In the genomic region with DNA sequence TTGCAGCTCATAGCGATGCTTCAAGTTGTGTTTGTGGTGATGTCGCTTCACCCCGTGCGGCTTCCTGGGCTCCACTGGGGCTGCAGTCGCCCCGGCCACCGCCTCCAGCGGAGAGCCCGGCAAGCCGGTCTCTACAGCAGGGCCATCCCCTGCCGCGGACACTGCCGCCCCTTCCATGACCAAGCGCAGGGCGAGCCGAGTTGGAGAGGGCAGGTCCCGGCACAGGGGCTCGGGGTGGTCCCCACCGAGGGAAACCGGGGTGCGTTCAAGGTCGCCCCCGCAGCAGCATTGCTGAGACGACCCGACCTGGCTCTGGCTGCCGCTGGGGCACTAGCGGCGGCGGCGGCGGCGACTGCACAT, we compare ENCODE assay signal across 8 mouse cellular contexts. TPM values are rescaled to one million over a fixed set of nuclear protein-coding genes. Genes with fewer than 3 reads are reported as not detected.
DNase-seq lines count a peak whose midpoint lies in the region; ATAC-seq and TF ChIP-seq lines count a peak whose summit lies in the region.

No protein-coding gene starts in this region.

- TF ChIP-seq CTCF in left cerebral cortex, adult 2 months (IDR thresholded peaks at IDR 0.05): no peak

- peak overlapping the region; percentile 77 for H3K4me2 ChIP-seq in embryonic facial prominence, embryonic 12.5 days (replicated peaks)
- H3K4me2 ChIP-seq in intestine, embryonic 15.5 days (replicated peaks): peak overlapping the region; percentile 89

- WGBS in embryonic facial prominence, embryonic 12.5 days: 0% methylated on average over 32 of the region's 32 CpGs
- under 1% methylated on average over 32 of the region's 32 CpGs for WGBS in intestine, embryonic 15.5 days

- intact Hi-C loops in left cerebral cortex, adult 2 months (cut with DNase I): loop anchor here (1.0 to 2.0 kb wide), 2 partner anchors 47 to 136 kb away; partner anchors contain the start of gene Tcp11l2

- H3K27me3 ChIP-seq in embryonic facial prominence, embryonic 12.5 days: no peaks in the 10 kb centered on the region
- no peaks in the 10 kb centered on the region for H3K27me3 ChIP-seq in intestine, embryonic 15.5 days (replicated peaks)

- H3K36me3 ChIP-seq in embryonic facial prominence, embryonic 12.5 days: no peaks in the 10 kb centered on the region
- no peaks in the 10 kb centered on the region for H3K36me3 ChIP-seq in intestine, embryonic 15.5 days

- peak overlapping the region; percentile 100 for H3K27ac ChIP-seq in left cerebral cortex, adult 2 months
- H3K27ac ChIP-seq in embryonic facial prominence, embryonic 12.5 days: peak overlapping the region; percentile 98
- peak overlapping the region; percentile 90 for H3K27ac ChIP-seq in intestine, embryonic 15.5 days

- no peaks in the 10 kb centered on the region for H3K9me3 ChIP-seq in embryonic facial prominence, embryonic 12.5 days
- no peaks in the 10 kb centered on the region for H3K9me3 ChIP-seq in intestine, embryonic 15.5 days

- DNase-seq in left cerebral cortex, adult 2 months (ENCODE audit: extremely low spot score in 1 of 2, low spot score in 2 of 2): no peak
- DNase-seq in left cerebral cortex, adult 11 months (ENCODE audit: low spot score): no peak
- DNase-seq in neural tube, embryonic 10.5 days (ENCODE audit: extremely low spot score, low spot score): peak; percentile 83
- DNase-seq in adrenal gland, postnatal 10 days: no peak
- DNase-seq in spleen, postnatal 36 days (ENCODE audit: low spot score in 2 of 2): no peak
- no peak for DNase-seq in cerebellum, adult 18-20 months

- H3K9ac ChIP-seq in embryonic facial prominence, embryonic 12.5 days: peak overlapping the region; percentile 99
- peak overlapping the region; percentile 97 for H3K9ac ChIP-seq in intestine, embryonic 15.5 days

- H3K4me3 ChIP-seq in left cerebral cortex, adult 2 months: peak overlapping the region; percentile 92
- H3K4me3 ChIP-seq in embryonic facial prominence, embryonic 12.5 days: peak overlapping the region; percentile 85
- H3K4me3 ChIP-seq in intestine, embryonic 15.5 days (replicated peaks): peak overlapping the region; percentile 73

- peak; percentile 22; the same call in 1 of the 2 replicates for ATAC-seq in embryonic facial prominence, embryonic 12.5 days (ENCODE audit: insufficient number of reproducible peaks, insufficient read depth, low FRiP score, low TSS enrichment)
- ATAC-seq in intestine, embryonic 15.5 days: peak; percentile 37; the same call in 1 of the 2 replicates

- H3K4me1 ChIP-seq in embryonic facial prominence, embryonic 12.5 days: peaks cover 53% of the 10 kb centered on the region
- H3K4me1 ChIP-seq in intestine, embryonic 15.5 days (replicated peaks): peaks cover 21% of the 10 kb centered on the region; the same call in 1 of the 2 replicates

RNA-seq across cellular contexts. Expression of gene Nuak1, which starts 0.2 kb away (rescaled TPM):
- 10 to 100 TPM; 72.9 to 87.5 TPM for total RNA-seq in left cerebral cortex, adult 2 months (2021)
- polyA plus RNA-seq in embryonic facial prominence, embryonic 12.5 days (2016; fragmentation: Nextera tagmentation; extraction: Ambion mirVana): 3.5 and 3.8 TPM in 2 replicates
- polyA plus RNA-seq in intestine, embryonic 15.5 days (2015; fragmentation: Nextera tagmentation; extraction: Ambion mirVana): 0.92 and 0.97 TPM in 2 replicates
- total RNA-seq in adrenal gland, postnatal 10 days (2021): 10 to 100 TPM in 1 of 2 experiments, 1 to 10 TPM in 1; 8.8 to 10.9 TPM

Comparison
In these comparisons a context has a peak if more than half of its experiments do, and no peak if none do; other contexts are left out.
1. RNA of gene Nuak1, which starts 0.2 kb away (total RNA-seq): 72.9 to 87.5 TPM in left cerebral cortex, adult 2 months; 8.8 to 10.9 TPM in adrenal gland, postnatal 10 days; every median in the first group is over 4 times any median in the second.
2. Peak in every context shown above with its lines, with median percentiles within 50 percentile points of each other: H3K27ac ChIP-seq and H3K4me3 ChIP-seq.